14 mouse cellular contexts compared by ENCODE assay signal in genomic region chr7:19335583-19335982, GRCm38 (mm10). TPM values are rescaled to one million over a fixed set of nuclear protein-coding genes. Genes with fewer than 3 reads are reported as not detected.
DNase-seq lines count a peak whose midpoint lies in the region; ATAC-seq and TF ChIP-seq lines count a peak whose summit lies in the region.
"Had no signal": no experiment of that assay in that cellular context is flagged by ENCODE, and none has a peak within 500 bp of the region (broad histone marks: within the 10 kb centered on the region; RNA-seq: fewer than 3 reads in every experiment).

No protein-coding gene starts in this region.

- ATAC-seq in lung, embryonic 14.5 days (ENCODE audit: insufficient read depth), result no peak
- peak; percentile 69 to 82 for ATAC-seq in hematopoietic stem cell, adult 5-6 weeks (replicated peaks in 1 of 2; ENCODE audit: insufficient read depth in 1 of 2, low FRiP score in 2 of 2, low TSS enrichment in 1 of 2, low read depth in 1 of 2, poor library complexity in 2 of 2, severe bottlenecking in 2 of 2)
- ATAC-seq in monocyte, adult 5-6 weeks (replicated peaks; ENCODE audit: insufficient number of reproducible peaks, low FRiP score, low TSS enrichment, poor library complexity, severe bottlenecking), result peak; percentile 41; the same call in 1 of the 2 replicates
- ATAC-seq: forebrain, embryonic 16.5 days had no signal

- no peak for TF ChIP-seq CTCF in lung, embryonic 14.5 days (IDR thresholded peaks at IDR 0.05; ENCODE audit: low read depth)

- no peak overlapping the region for H3K9ac ChIP-seq in lung, embryonic 14.5 days
- H3K9ac ChIP-seq: embryonic facial prominence, embryonic 13.5 days; hindbrain, embryonic 12.5 days; liver, embryonic 14.5 days had no signal

- H3K27ac ChIP-seq in lung, embryonic 14.5 days (ENCODE audit: low read depth), result no peak overlapping the region
- H3K27ac ChIP-seq: embryonic facial prominence, embryonic 13.5 days; hindbrain, embryonic 12.5 days; liver, embryonic 14.5 days had no signal

- no peaks in the 10 kb centered on the region for H3K4me1 ChIP-seq in lung, embryonic 14.5 days (ENCODE audit: insufficient read depth)
- H3K4me1 ChIP-seq: embryonic facial prominence, embryonic 13.5 days had no signal

- WGBS in lung, embryonic 14.5 days, result 47% methylated on average over 3 of the region's 3 CpGs

- H3K27me3 ChIP-seq in lung, embryonic 14.5 days (ENCODE audit: insufficient read depth, low read length), result no peaks in the 10 kb centered on the region
- H3K27me3 ChIP-seq: embryonic facial prominence, embryonic 13.5 days had no signal

- H3K9me3 ChIP-seq in lung, embryonic 14.5 days (ENCODE audit: low read depth, low read length), result no peaks in the 10 kb centered on the region
- H3K9me3 ChIP-seq: embryonic facial prominence, embryonic 13.5 days; hindbrain, embryonic 12.5 days had no signal

- no peaks in the 10 kb centered on the region for H3K36me3 ChIP-seq in lung, embryonic 14.5 days (ENCODE audit: insufficient read depth)
- H3K36me3 ChIP-seq: embryonic facial prominence, embryonic 13.5 days; hindbrain, embryonic 12.5 days had no signal

- H3K4me3 ChIP-seq in lung, embryonic 14.5 days (ENCODE audit: low read depth, low read length), result no peak overlapping the region
- H3K4me3 ChIP-seq: embryonic facial prominence, embryonic 13.5 days; hindbrain, embryonic 12.5 days had no signal

- H3K4me2 ChIP-seq in lung, embryonic 14.5 days, result no peak overlapping the region
- H3K4me2 ChIP-seq: embryonic facial prominence, embryonic 13.5 days; hindbrain, embryonic 12.5 days had no signal

- peak; percentile 56 for DNase-seq in adrenal gland, postnatal 14 days
- DNase-seq in adrenal gland, adult 18-20 months (ENCODE audit: low spot score in 2 of 2), result no peak
- DNase-seq in lung, embryonic 14.5 days, result peak; percentile 44
- DNase-seq in lung, postnatal 25 days (ENCODE audit: low spot score), result no peak
- DNase-seq in right cerebral cortex, postnatal 4 days, result no peak
- no peak for DNase-seq in gastrocnemius, postnatal 25 days
- DNase-seq: cerebellum, adult 8-10 months; midbrain, embryonic 14.5 days had no signal

RNA-seq across cellular contexts. Expression of gene Ercc1, which starts 9.0 kb away (rescaled TPM):
- total RNA-seq in adrenal gland, postnatal 14 days (2021), result 37.1 and 46.7 TPM in 2 replicates
- total RNA-seq in adrenal gland, adult 18-20 months (2021), result 10 to 100 TPM; 31.2 to 41.0 TPM
- 88.6 and 90.5 TPM in 2 replicates for polyA plus RNA-seq in lung, embryonic 14.5 days (2014; fragmentation: Nextera tagmentation; extraction: Ambion mirVana)
- 20.0 and 28.0 TPM in 2 replicates for total RNA-seq in hematopoietic stem cell, adult 5-6 weeks (2017)
- total RNA-seq in monocyte, adult 5-6 weeks (2017), result 15.0 to 19.8 TPM (median 18.0 TPM) in 3 replicates
- 10 to 100 TPM; 21.5 to 25.4 TPM for total RNA-seq in gastrocnemius, postnatal 25 days (2021)

RNA-seq across cellular contexts. Expression of gene Cd3eap, which starts 23.7 kb away (rescaled TPM):
- total RNA-seq in adrenal gland, postnatal 14 days (2021), result 12.2 and 14.5 TPM in 2 replicates
- 10 to 100 TPM; 13.3 to 13.7 TPM for total RNA-seq in adrenal gland, adult 18-20 months (2021)
- 21.3 and 24.2 TPM in 2 replicates for polyA plus RNA-seq in lung, embryonic 14.5 days (2014; fragmentation: Nextera tagmentation; extraction: Ambion mirVana)
- 20.9 and 23.6 TPM in 2 replicates for total RNA-seq in hematopoietic stem cell, adult 5-6 weeks (2017)
- total RNA-seq in monocyte, adult 5-6 weeks (2017), result 6.9 to 8.9 TPM (median 7.2 TPM) in 3 replicates
- 10 to 100 TPM in 1 of 2 experiments, 1 to 10 TPM in 1; 8.5 to 10.1 TPM for total RNA-seq in gastrocnemius, postnatal 25 days (2021)

RNA-seq across cellular contexts. Expression of gene Ppp1r13l, which starts 24.0 kb away (rescaled TPM):
- total RNA-seq in adrenal gland, postnatal 14 days (2021), result 7.3 and 8.3 TPM in 2 replicates
- 1 to 10 TPM; 5.9 to 6.7 TPM for total RNA-seq in adrenal gland, adult 18-20 months (2021)
- 5.4 and 7.9 TPM in 2 replicates for polyA plus RNA-seq in lung, embryonic 14.5 days (2014; fragmentation: Nextera tagmentation; extraction: Ambion mirVana)
- 0.25 and 0.60 TPM in 2 replicates for total RNA-seq in hematopoietic stem cell, adult 5-6 weeks (2017)
- not detected in 3 replicates for total RNA-seq in monocyte, adult 5-6 weeks (2017)
- 1 to 10 TPM; 2.6 TPM for total RNA-seq in gastrocnemius, postnatal 25 days (2021)

RNA-seq across cellular contexts. Expression of gene Fosb, which starts 25.7 kb away (rescaled TPM):
- 2.1 and 22.4 TPM in 2 replicates for total RNA-seq in adrenal gland, postnatal 14 days (2021)
- total RNA-seq in adrenal gland, adult 18-20 months (2021), result 10 to 100 TPM; 15.9 to 23.2 TPM
- not detected in 2 replicates for polyA plus RNA-seq in lung, embryonic 14.5 days (2014; fragmentation: Nextera tagmentation; extraction: Ambion mirVana)
- 190 and 280 TPM in 2 replicates for total RNA-seq in hematopoietic stem cell, adult 5-6 weeks (2017)
- total RNA-seq in monocyte, adult 5-6 weeks (2017), result 30.9 to 43.8 TPM (median 36.9 TPM) in 3 replicates
- under 1 TPM; 0.43 to 0.64 TPM for total RNA-seq in gastrocnemius, postnatal 25 days (2021)
- polyA plus RNA-seq: hindbrain, embryonic 12.5 days; midbrain, embryonic 14.5 days had no signal

RNA-seq across cellular contexts. Expression of gene Ercc2, which starts 46.2 kb away (rescaled TPM):
- 28.2 and 30.2 TPM in 2 replicates for total RNA-seq in adrenal gland, postnatal 14 days (2021)
- total RNA-seq in adrenal gland, adult 18-20 months (2021), result 10 to 100 TPM; 27.1 to 30.9 TPM
- polyA plus RNA-seq in lung, embryonic 14.5 days (2014; fragmentation: Nextera tagmentation; extraction: Ambion mirVana), result 11.4 and 12.1 TPM in 2 replicates
- 32.3 and 42.5 TPM in 2 replicates for total RNA-seq in hematopoietic stem cell, adult 5-6 weeks (2017)
- 21.0 to 32.4 TPM (median 25.4 TPM) in 3 replicates for total RNA-seq in monocyte, adult 5-6 weeks (2017)
- total RNA-seq in gastrocnemius, postnatal 25 days (2021), result 1 to 10 TPM; 7.8 to 8.8 TPM

Comparison
In these comparisons a context has a peak if more than half of its experiments do, and no peak if none do; other contexts are left out.
1. DNase-seq: peak in adrenal gland, postnatal 14 days (single experiment) and lung, embryonic 14.5 days (single experiment); none in adrenal gland, adult 18-20 months (0 of 2), lung, postnatal 25 days (single experiment), right cerebral cortex, postnatal 4 days (single experiment) and gastrocnemius, postnatal 25 days (single experiment).